Mouse (Mus musculus): Measurements from ENCODE around the gene Tmc7.

- no peak for TF ChIP-seq CTCF (conservative IDR thresholded peaks at IDR 0.05; ENCODE audit: low read length)
- no peak for TF ChIP-seq POU5F1 (IDR thresholded peaks at IDR 0.05; ENCODE audit: borderline replicate concordance, low read length)
- no peak for TF ChIP-seq NANOG (IDR thresholded peaks at IDR 0.05; ENCODE audit: borderline replicate concordance, low read length)
Measured at GRCm38 (mm10) chr7:118609815-118610214, 25.3 kb upstream of the Tmc7 start.
